Mouse (Mus musculus) ovary, adult 18-20 months (tissue): ENCODE results near the gene Cfap44.
A peak's percentile ranks its signal among the peaks of the same experiment; 100 is the strongest.
"Not testable (repeated sequence)": the region's sequence is repeated elsewhere in the genome, so short reads cannot be mapped to it uniquely, and the experiment has no call there.

ENCODE experiments used
- DNase-seq: peaks from one replicate; pipeline ENCODE4 v3.0.0; 2022; ENCODE audit warnings: low spot score, mixed read lengths

The Cfap44 gene

DNA sequence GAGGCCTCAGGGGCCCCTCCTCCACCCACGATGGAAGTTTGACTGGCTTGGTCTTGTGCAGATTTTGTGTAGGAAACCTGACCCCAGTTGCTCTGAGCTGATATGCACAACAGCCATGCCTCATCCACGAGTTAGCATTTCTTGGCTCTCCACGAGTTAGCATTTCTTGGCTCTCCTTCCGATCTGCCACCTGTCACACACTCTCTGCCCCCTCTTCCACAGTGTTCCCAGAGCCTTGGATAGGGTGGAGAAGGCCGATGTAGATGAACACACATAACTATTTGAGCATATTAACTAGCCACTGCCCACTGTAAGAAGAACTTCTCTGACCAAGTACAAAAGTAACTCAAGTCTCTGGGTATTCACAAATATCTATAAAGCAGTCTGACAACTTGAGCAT, 33.9 kb downstream of the Cfap44 start:
- no peak for DNase-seq

DNA sequence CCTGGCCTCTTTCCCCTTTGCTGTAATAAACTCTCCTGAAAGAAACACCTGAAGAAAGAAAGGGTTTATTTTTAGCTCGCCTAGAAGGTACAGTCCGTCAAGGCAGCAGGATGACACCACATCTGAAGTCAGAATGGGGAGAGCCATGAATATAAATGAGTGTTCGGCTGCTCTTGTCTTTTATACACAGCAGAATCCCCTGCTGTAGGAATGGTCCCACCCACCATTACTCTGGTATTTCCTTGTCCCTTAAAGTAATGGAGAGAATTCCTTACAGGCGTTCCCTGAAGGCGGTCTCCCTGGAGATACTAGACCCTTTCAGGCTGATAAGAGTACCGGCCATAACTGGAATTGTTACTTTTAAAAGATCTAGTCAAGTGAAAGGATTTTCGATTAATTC, 35.4 kb downstream of the Cfap44 start:
- DNase-seq = no peak

- no peak for DNase-seq
Measured at GRCm38 (mm10) chr16:44434931-44435330, 40.3 kb downstream of the Cfap44 start.

DNA sequence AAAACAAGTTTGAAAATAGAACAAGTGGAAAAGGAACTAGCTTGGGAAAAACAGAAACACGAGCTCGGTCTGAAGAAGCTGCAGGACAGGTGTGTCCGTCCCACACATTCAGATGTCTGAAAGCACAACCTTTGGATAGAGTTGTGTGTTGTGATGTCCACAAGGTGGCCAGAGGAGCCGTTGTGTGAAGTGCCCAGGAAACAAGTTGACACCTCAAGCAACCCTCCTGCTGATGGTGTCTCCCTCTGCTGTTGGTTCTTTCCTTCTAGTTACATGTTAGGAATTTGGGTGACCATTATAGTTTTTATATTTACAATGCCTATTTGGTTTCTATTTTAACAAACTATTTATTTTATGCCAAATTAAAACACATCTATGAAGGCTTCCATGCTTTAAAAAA, 40.9 kb downstream of the Cfap44 start:
- DNase-seq = no peak

DNA sequence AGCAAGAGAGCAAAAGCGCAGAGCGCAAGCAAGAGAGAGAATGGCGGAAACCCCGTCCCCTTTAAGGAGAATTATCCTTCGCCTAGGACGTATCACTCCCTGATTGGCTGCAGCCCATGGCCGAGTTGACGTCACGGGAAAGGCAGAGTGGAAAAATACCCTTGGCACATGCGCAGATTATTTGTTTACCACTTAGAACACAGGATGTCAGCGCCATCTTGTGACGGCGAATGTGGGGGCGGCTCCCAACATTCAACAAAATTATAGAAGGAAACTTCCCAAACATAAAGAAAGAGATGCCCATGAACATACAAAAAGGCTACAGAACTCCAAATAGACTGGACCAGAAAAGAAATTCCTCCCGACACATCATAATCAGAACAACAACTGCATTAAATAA, 47.3 kb downstream of the Cfap44 start:
- not testable (repeated sequence) for DNase-seq

- no peak for DNase-seq
Measured at GRCm38 (mm10) chr16:44457858-44458257, 63.3 kb downstream of the Cfap44 start.

GRCm38 (mm10) chr16:44458826-44459225, 64.2 kb downstream of the Cfap44 start:
- no peak for DNase-seq

- no peak for DNase-seq
Measured at GRCm38 (mm10) chr16:44460922-44461321, 66.3 kb downstream of the Cfap44 start.

DNA sequence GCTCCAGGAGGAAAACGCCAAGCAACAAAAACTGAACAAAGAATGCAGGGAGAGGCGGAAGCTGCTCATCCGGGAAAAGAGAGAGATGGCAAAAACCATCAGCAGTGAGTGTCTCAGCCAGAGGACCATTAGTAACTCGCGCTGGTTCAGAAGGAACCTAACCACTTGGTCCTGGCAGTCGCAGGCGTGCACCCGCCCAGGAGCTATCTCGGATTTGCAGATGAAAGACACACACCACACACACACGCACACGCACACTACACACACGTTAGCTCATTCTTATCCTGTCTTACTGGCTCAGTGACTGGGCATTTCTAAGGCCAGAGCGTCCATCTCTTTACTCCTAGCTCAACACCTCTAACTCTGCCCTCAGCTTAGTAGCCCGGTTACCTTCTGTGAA, 80.7 kb downstream of the Cfap44 start:
- no peak for DNase-seq

GRCm38 (mm10) chr16:44475682-44476375, 81.2 kb downstream of the Cfap44 start:
- no peak for DNase-seq

- DNase-seq = no peak
Measured at GRCm38 (mm10) chr16:44478767-44479166, 84.2 kb downstream of the Cfap44 start.

DNA sequence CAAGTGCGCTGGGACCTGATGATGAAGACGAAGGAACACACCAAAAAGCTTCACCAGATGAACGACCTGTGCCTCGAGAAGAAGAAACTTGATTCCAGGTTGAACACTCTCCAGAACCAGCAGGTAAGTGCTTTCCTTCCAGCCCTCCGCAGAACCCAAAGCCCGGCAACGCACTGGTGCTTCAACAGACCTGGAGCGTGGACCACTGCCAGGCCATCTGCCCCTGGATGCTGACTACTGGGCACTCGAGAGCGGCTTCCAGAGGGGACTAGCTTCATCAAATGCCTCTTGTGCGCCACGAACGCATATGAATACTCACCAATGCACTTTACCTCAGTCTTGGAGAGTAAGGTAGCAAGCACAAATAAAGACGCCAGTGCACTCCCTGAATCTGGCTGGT, 85.3 kb downstream of the Cfap44 start:
- DNase-seq = no peak

- DNase-seq = peak; percentile 54
Measured at GRCm38 (mm10) chr16:44480616-44481015, 86.0 kb downstream of the Cfap44 start.

- DNase-seq = no peak
Measured at GRCm38 (mm10) chr16:44481599-44482593, 87.3 kb downstream of the Cfap44 start.

GRCm38 (mm10) chr16:44484079-44484478, 89.5 kb downstream of the Cfap44 start:
- peak; percentile 58 for DNase-seq

DNA sequence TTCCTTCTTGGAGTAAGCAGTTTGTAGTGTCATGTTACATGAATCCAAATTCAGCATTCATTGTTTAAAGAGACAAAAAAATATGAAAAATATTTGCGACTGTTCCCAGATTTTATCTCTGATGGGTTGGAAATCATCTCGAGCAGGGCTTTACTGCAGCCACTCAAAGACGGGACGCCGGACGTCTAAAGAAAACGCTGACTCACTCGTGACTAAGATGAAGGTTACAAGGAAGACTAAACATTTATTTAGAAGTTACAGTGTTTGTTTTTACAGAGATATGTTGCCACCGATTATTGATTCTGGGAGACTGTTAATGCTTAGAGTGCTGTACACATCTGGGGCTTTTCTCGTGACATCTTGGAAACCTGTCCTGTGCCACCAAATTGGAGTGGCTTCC, 90.2 kb downstream of the Cfap44 start:
- DNase-seq = no peak

DNA sequence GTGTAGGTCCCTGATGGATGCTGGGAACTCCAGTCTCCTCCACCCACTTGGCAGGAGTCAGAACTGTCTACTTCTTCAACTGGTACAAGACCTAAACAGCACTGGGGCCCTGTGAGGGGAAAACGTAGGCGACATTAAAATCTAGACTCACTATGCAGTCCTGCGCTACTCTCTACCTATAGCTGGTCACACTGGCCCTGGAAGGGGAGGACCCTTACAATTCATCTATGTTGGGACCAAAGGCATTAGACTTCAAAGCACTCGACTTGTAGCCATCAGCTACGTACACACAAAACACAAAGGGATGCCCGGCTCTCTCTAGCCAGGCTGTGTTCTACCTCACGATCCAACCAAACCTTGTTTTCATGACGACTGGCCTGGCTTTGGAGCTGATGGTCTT, 91.1 kb downstream of the Cfap44 start:
- DNase-seq = no peak

- DNase-seq = no peak
Measured at GRCm38 (mm10) chr16:44486612-44487011, 92.0 kb downstream of the Cfap44 start.

DNA sequence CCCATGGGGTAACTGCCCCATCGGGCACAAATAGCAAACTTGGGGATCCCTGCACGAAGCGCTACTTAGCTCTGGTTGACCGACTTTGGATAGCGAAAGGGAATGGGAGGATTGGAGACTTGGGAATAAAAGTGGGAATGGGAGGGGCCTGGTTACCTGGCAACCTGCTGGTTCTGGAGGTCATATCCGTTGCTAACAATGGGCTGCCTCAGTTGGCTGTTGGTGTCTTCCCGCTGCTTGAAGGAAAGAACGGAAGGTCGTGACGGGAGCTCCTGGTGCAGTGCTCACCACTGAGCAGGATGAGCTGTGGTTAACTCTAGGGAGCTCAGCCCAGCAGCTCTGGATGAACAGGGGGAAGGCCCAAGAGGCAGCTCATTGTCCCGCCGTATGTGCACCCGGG, 92.6 kb downstream of the Cfap44 start:
- DNase-seq = no peak

DNA sequence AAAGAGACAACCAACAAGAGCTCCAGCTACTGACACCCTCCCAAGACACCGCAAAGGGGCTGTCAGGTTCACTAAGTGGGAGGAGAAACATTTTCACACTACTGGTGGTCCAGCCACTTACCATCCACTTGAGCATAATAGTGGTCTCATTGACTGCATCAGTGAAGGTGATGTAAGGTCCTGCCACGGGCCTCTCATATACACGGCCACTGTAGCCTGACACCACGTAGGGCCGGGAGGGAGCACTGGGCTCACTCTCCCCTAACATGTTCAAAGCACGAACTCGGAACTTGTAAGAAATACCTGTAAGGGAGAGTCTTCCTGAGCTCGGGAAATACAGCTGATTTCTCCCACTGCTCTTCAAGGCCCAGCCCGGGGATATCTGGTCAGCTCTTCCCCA, 96.5 kb downstream of the Cfap44 start:
- no peak for DNase-seq

GRCm38 (mm10) chr16:44492151-44492550, 97.6 kb downstream of the Cfap44 start:
- DNase-seq = no peak

DNA sequence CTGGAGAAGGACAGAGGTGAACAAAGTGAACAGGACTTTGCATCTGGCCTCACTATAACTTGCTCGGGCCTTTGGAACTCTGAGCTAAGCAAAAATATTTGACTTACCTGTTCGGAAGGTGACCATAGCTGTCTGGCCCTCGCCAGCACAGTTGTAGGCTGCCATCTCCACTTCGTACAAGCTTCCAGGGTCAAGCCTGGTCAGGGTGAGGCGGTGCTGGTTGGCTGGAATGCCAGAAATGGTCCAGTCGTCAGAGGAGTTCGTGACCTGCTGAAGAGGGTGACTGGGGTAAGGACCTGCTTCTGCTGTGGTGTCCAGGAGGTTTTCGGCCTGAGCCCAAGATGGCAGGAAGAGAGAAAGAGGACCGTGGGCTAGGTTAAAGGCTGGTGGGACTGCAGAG, 98.1 kb downstream of the Cfap44 start:
- DNase-seq = no peak

- DNase-seq = peak; percentile 69
Measured at GRCm38 (mm10) chr16:44493868-44494267, 99.3 kb downstream of the Cfap44 start.
